Mouse (Mus musculus): ENCODE measurements at regions not wholly inside any gene's neighbourhood (a gene's known extent, or its start where the extent isn't known, plus 50 kb on each side); places are given as distances from the start of the nearest gene placed in this dataset.

GRCm38 (mm10) chr14:114820677-114821076 is 271.3 kb upstream of the Gpc5 start:
- TF ChIP-seq CTCF (IDR thresholded peaks at IDR 0.05; ENCODE audit: extremely low read depth, insufficient read length, insufficient replicate concordance, low read depth, low read length), result no peak
- no peak for TF ChIP-seq POLR2A (IDR thresholded peaks at IDR 0.05; ENCODE audit: low read depth, low read length)
